Mouse (Mus musculus): ENCODE data around the gene Muc13.

DNA sequence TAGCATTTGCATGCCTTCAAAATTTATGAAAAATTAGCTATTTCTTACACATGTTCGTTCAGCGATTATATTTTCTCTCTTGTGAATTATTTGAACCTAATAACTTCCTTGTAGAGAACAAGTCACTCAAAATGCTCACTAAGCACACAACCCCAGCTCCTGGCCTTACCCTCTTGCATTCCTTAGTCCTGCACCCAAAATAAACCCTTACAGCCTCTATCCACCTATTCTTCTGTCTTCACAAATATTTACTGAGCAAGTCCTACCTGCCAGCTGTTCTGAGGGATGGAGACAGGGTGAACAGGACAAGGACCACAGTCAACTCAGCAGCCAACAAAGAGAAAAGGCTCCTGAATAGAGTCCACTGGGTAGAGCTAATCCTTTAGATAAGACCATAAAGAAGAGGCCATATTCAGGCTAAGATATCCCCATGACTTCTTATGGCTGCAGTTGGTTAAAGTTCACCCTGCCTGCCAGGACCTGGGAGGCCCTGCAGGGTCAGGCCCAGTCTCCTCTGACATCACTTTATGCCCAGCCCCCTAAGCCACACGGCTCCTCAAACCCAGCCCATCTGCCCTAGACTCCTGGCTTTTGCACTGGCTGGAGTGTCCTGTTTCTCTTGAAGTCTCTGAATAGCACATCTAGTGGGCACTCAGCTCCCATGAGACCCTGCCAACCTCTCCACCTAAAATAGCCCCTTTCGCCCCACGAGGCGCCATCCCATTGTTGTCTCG lies 7.0 kb upstream of the Muc13 start:
- no peak for TF ChIP-seq CTCF (IDR thresholded peaks at IDR 0.05; ENCODE audit: low read depth, low read length)
- TF ChIP-seq GATA1 (IDR thresholded peaks at IDR 0.05; ENCODE audit: borderline replicate concordance, low read length) = no peak
- no peak for TF ChIP-seq TAL1 (conservative IDR thresholded peaks at IDR 0.05; ENCODE audit: low read depth, low read length)
